Mouse (Mus musculus) C2C12 (cell line): ENCODE data around the gene Nr1h3.

ENCODE experiments used
- CTCF ChIP-seq: IDR thresholded peaks from one replicate; pipeline ENCODE4 v1.5.1; 2011; ENCODE audit not compliant: control insufficient read depth, insufficient read depth, insufficient read length
- MAX ChIP-seq: IDR thresholded peaks from one replicate; pipeline ENCODE4 v1.6.1; 2011; ENCODE audit warnings: mild to moderate bottlenecking, control low read depth
- MYOG ChIP-seq: IDR thresholded peaks from one replicate; pipeline ENCODE4 v1.6.1; 2011; ENCODE audit not compliant: control insufficient read depth, insufficient read length; ENCODE audit errors: extremely low read depth

GRCm38 (mm10) chr2:91157002-91157752 lies 45.5 kb downstream of the Nr1h3 start:
- TF ChIP-seq MYOG (no peak), CTCF (no peak), MAX (no peak)
